Mouse (Mus musculus) heart, embryonic 11.5 days (tissue): ENCODE data around the gene Slc39a1. TPM values are rescaled to one million over a fixed set of nuclear protein-coding genes. Genes with fewer than 3 reads are reported as not detected.
A peak's percentile ranks its signal among the peaks of the same experiment; 100 is the strongest.

ENCODE experiments used
- ATAC-seq: fragments of 200-750 bp; cut with Nextera tagmentation; replicated peaks from 2 replicates; pipeline ENCODE4 v1.8.0; 2017; ENCODE audit warnings: moderate library complexity; ENCODE audit not compliant: insufficient number of reproducible peaks, low FRiP score, low TSS enrichment
- H3K27ac ChIP-seq: fragments of 300-500 bp; sonication (generic); 2 replicates; pipeline ENCODE4 v1.5.1; 2014; ENCODE audit warnings: mild to moderate bottlenecking, low read depth, low read length
- H3K27me3 ChIP-seq: fragments of 300-500 bp; sonication (generic); 2 replicates; pipeline ENCODE4 v1.6.1; 2014; ENCODE audit warnings: mild to moderate bottlenecking, low read length, mixed read lengths; ENCODE audit not compliant: control insufficient read depth, insufficient read depth
- H3K36me3 ChIP-seq: fragments of 300-500 bp; sonication (generic); 2 replicates; pipeline ENCODE4 v1.6.1; 2014; ENCODE audit warnings: mild to moderate bottlenecking, low read length, moderate library complexity, mixed read lengths; ENCODE audit not compliant: control insufficient read depth, insufficient read depth
- H3K4me1 ChIP-seq: fragments of 300-500 bp; sonication (generic); 2 replicates; pipeline ENCODE4 v1.6.1; 2014; ENCODE audit warnings: low read length; ENCODE audit not compliant: control insufficient read depth, insufficient read depth
- H3K4me2 ChIP-seq: fragments of 300-500 bp; sonication (generic); 2 replicates; pipeline ENCODE4 v1.6.1; 2014; ENCODE audit warnings: mild to moderate bottlenecking, moderate library complexity
- H3K4me3 ChIP-seq: fragments of 300-500 bp; sonication (generic); 2 replicates; pipeline ENCODE4 v1.5.1; 2014; ENCODE audit warnings: low read depth, low read length
- H3K9ac ChIP-seq: fragments of 300-500 bp; sonication (generic); 2 replicates; pipeline ENCODE4 v1.6.1; 2014; ENCODE audit warnings: mild to moderate bottlenecking, low read depth, low read length, moderate library complexity
- H3K9me3 ChIP-seq: fragments of 300-500 bp; sonication (generic); replicated peaks from 2 replicates; pipeline ENCODE4 v1.6.1; 2016; ENCODE audit warnings: low read length; ENCODE audit not compliant: control insufficient read depth
- WGBS: fragments of 180-500 bp; shearing (Covaris S2); extraction: QIAGEN DNeasy Blood & Tissue Kit; methylation state at CpG from one replicate; pipeline ENCODE4 v1.1.7; 2014; ENCODE audit not compliant: insufficient replicate concordance; 5-methylcytosine and 5-hydroxymethylcytosine counted together
- polyA plus RNA-seq: library from polyadenylated mRNA; unstranded; fragments of >200 nt; fragmentation: Nextera tagmentation; extraction: Ambion mirVana; gene quantifications from 2 replicates; pipeline ENCODE4 v1.2.1, GENCODE M21; 2014

Gene Slc39a1
- polyA plus RNA-seq = 74.0 and 80.8 TPM in 2 replicates

DNA sequence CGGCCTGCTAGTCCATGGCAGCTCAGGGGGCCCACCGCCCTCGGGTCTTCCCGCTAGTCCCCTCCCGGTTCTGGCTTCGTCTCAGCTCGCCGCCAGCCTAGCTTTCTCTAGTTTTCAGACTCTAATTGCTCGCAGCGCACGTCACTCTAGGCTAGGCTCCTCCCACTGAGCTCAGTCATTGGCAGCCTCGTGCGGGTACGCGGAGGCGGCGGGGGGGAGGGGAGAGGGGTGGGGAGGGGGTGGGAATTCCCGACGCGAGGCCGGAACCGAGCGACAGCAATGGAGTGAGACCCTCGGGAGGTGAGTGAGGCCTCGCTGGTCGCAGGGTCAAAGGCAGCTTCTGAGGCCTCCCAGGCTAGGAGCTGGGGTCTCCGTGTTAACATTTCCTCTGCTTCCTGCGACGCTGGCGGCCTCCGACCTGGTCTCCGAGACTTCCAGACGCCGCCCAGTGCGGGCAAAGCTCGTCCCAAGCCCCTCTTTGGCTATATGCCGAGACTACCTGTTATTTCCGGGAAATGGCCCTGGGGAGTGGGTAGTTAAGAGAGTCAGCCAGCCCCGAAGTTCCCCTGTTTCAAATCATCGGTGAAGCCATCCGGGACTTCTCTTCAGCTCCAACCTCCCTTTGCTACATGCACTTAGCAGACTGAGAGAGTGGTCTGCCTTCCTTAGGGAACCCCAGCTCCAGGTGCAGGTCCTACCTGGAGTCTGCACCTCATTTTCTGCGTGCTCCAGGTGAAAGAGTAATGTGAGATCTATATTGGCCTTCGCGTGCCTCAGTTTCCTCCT is at the start of gene Slc39a1:
TSS of gene Slc39a1 (plus strand) at position 213 of the 786 bp plus-strand sequence.
- no peaks in the 10 kb centered on the region for H3K27me3 ChIP-seq
- H3K9me3 ChIP-seq = no peaks in the 10 kb centered on the region
- H3K4me3 ChIP-seq = peak within 1 kb of the TSS; percentile 81
- peak within 1 kb of the TSS; percentile 95 for H3K27ac ChIP-seq
- under 1% methylated on average over 44 of the region's 44 CpGs for WGBS
- ATAC-seq = peak; percentile 91
- peaks cover 6% of the 10 kb centered on the region for H3K4me1 ChIP-seq
- H3K4me2 ChIP-seq = peak within 1 kb of the TSS; percentile 93
- peaks cover 2% of the 10 kb centered on the region; the same call in 1 of the 2 replicates for H3K36me3 ChIP-seq
- peak within 1 kb of the TSS; percentile 89 for H3K9ac ChIP-seq

GRCm38 (mm10) chr3:90202884-90203283 is 45.1 kb upstream of the Slc39a1 start:
- Histone ChIP-seq H3K4me1 (no peaks in the 10 kb centered on the region), H3K9me3 (no peaks in the 10 kb centered on the region), H3K4me3 (no peak overlapping the region), H3K27me3 (no peaks in the 10 kb centered on the region), H3K27ac (no peak overlapping the region), H3K4me2 (no peak overlapping the region), H3K36me3 (peaks cover under 1% of the 10 kb centered on the region; the same call in 1 of the 2 replicates), H3K9ac (no peak overlapping the region)
- WGBS = 74% methylated on average over 1 of the region's 1 CpGs
- ATAC-seq = no peak

- no peak overlapping the region for H3K27ac ChIP-seq
- no peak overlapping the region for H3K4me2 ChIP-seq
- H3K4me3 ChIP-seq = no peak overlapping the region
- no peak overlapping the region for H3K9ac ChIP-seq
- ATAC-seq = no peak
- no peaks in the 10 kb centered on the region for H3K9me3 ChIP-seq
- WGBS = 41% methylated on average over 5 of the region's 5 CpGs
- no peaks in the 10 kb centered on the region; the same call in 1 of the 2 replicates for H3K4me1 ChIP-seq
- no peaks in the 10 kb centered on the region for H3K27me3 ChIP-seq
- H3K36me3 ChIP-seq = peaks cover 6% of the 10 kb centered on the region; the same call in 1 of the 2 replicates
Measured at GRCm38 (mm10) chr3:90203619-90204018, 44.4 kb upstream of the Slc39a1 start.

- no peak overlapping the region for H3K9ac ChIP-seq
- no peaks in the 10 kb centered on the region for H3K9me3 ChIP-seq
- H3K4me3 ChIP-seq = no peak overlapping the region
- no peaks in the 10 kb centered on the region; the same call in 1 of the 2 replicates for H3K4me1 ChIP-seq
- no peak for ATAC-seq
- peaks cover 7% of the 10 kb centered on the region; the same call in 1 of the 2 replicates for H3K36me3 ChIP-seq
- H3K27me3 ChIP-seq = no peaks in the 10 kb centered on the region
- WGBS = 94% methylated on average over 2 of the region's 2 CpGs
- H3K27ac ChIP-seq = no peak overlapping the region
- no peak overlapping the region for H3K4me2 ChIP-seq
Measured at GRCm38 (mm10) chr3:90204582-90204981, 43.4 kb upstream of the Slc39a1 start.

GRCm38 (mm10) chr3:90208662-90209061 is 39.3 kb upstream of the Slc39a1 start:
- H3K4me3 ChIP-seq = no peak overlapping the region
- H3K4me2 ChIP-seq = no peak overlapping the region
- peaks cover 12% of the 10 kb centered on the region for H3K4me1 ChIP-seq
- 85% methylated on average over 2 of the region's 2 CpGs for WGBS
- H3K9me3 ChIP-seq = no peaks in the 10 kb centered on the region
- no peak overlapping the region for H3K9ac ChIP-seq
- ATAC-seq = no peak
- no peaks in the 10 kb centered on the region for H3K27me3 ChIP-seq
- no peak overlapping the region for H3K27ac ChIP-seq
- H3K36me3 ChIP-seq = peaks cover 18% of the 10 kb centered on the region

DNA sequence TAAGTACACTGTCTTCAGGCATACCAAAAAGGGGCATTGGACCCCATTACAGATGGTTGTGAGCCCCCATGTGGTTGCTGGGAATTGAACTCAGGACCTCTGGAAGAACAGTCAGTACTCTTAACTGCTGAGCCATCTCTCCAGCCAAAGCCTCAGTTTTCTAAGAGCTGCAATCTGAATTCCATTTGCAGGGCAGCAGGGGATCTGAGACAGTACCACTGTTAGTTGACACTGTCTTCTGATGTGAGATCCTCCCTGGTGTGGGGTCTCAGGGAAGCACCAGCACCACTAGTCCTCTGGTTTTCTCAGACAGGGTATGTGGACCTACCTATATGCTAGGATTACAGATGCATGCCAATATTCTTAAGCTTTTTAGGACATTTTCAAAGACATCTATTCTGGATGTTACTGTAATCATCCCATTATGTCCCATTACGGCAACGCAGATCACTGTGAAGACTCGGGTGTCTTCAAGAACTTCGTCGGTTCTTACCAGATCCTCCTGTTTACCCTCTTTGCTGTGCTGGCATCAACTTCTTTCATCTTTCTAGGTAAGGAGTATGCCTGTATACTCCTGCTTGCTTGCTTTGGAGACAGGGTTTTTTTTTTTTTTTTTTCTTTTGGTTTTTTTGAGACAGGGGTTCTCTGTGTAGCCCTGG is 37.9 kb upstream of the Slc39a1 start:
- Histone ChIP-seq H3K4me3 (no peak overlapping the region), H3K9ac (no peak overlapping the region), H3K27me3 (no peaks in the 10 kb centered on the region), H3K27ac (no peak overlapping the region), H3K4me2 (no peak overlapping the region), H3K4me1 (peaks cover 12% of the 10 kb centered on the region), H3K9me3 (no peaks in the 10 kb centered on the region), H3K36me3 (peaks cover 18% of the 10 kb centered on the region)
- WGBS = 93% methylated on average over 5 of the region's 5 CpGs
- no peak for ATAC-seq

- Histone ChIP-seq H3K4me1 (peaks cover 12% of the 10 kb centered on the region), H3K27ac (peak overlapping the region; percentile 31; the same call in 1 of the 2 replicates), H3K27me3 (no peaks in the 10 kb centered on the region), H3K4me2 (peak overlapping the region; percentile 88), H3K9me3 (no peaks in the 10 kb centered on the region), H3K36me3 (peaks cover 18% of the 10 kb centered on the region), H3K9ac (peak overlapping the region; percentile 49), H3K4me3 (peak overlapping the region; percentile 88; the same call in 1 of the 2 replicates)
- no peak for ATAC-seq
- WGBS = 69% methylated on average over 13 of the region's 13 CpGs
Measured at GRCm38 (mm10) chr3:90211475-90212398, 36.2 kb upstream of the Slc39a1 start.

- peak overlapping the region; percentile 88 for H3K4me3 ChIP-seq
- H3K9me3 ChIP-seq = no peaks in the 10 kb centered on the region
- WGBS = 14% methylated on average over 5 of the region's 5 CpGs
- peak overlapping the region; percentile 93; the same call in 1 of the 2 replicates for H3K27ac ChIP-seq
- H3K9ac ChIP-seq = peak overlapping the region; percentile 93
- peaks cover 18% of the 10 kb centered on the region for H3K36me3 ChIP-seq
- no peaks in the 10 kb centered on the region for H3K27me3 ChIP-seq
- H3K4me1 ChIP-seq = peaks cover 12% of the 10 kb centered on the region
- H3K4me2 ChIP-seq = peak overlapping the region; percentile 88
- ATAC-seq = no peak
Measured at GRCm38 (mm10) chr3:90212723-90213122, 35.2 kb upstream of the Slc39a1 start.
